Mouse (Mus musculus) forebrain, embryonic 13.5 days (tissue): ENCODE data around the gene Myo1e. TPM values are rescaled to one million over a fixed set of nuclear protein-coding genes. Genes with fewer than 3 reads are reported as not detected.

Experiments used
- ATAC-seq: fragments of 200-750 bp; cut with Nextera tagmentation; 2 replicates; pipeline ENCODE4 v1.8.0; 2017
- H3K27ac ChIP-seq: fragments of 300-500 bp; sonication (generic); 2 replicates; pipeline ENCODE4 v1.5.1; 2015; ENCODE audit warnings: inconsistent platforms, mild to moderate bottlenecking, moderate library complexity
- H3K27me3 ChIP-seq: fragments of 300-500 bp; sonication (generic); 2 replicates; pipeline ENCODE4 v1.6.1; 2015; ENCODE audit warnings: mild to moderate bottlenecking, inconsistent platforms
- H3K36me3 ChIP-seq: fragments of 300-500 bp; sonication (generic); 2 replicates; pipeline ENCODE4 v1.6.1; 2015; ENCODE audit warnings: mild to moderate bottlenecking, inconsistent platforms; ENCODE audit not compliant: poor library complexity, severe bottlenecking
- H3K4me1 ChIP-seq: fragments of 300-500 bp; sonication (generic); 2 replicates; pipeline ENCODE4 v1.6.1; 2015; ENCODE audit warnings: inconsistent platforms
- H3K4me2 ChIP-seq: fragments of 300-500 bp; sonication (generic); 2 replicates; pipeline ENCODE4 v1.6.1; 2015; ENCODE audit warnings: inconsistent platforms, mild to moderate bottlenecking, moderate library complexity
- H3K4me3 ChIP-seq: fragments of 300-500 bp; sonication (generic); 2 replicates; pipeline ENCODE4 v1.5.1; 2015; ENCODE audit warnings: mild to moderate bottlenecking, inconsistent platforms
- H3K9ac ChIP-seq: fragments of 300-500 bp; sonication (generic); 2 replicates; pipeline ENCODE4 v1.6.1; 2015; ENCODE audit warnings: mild to moderate bottlenecking, inconsistent platforms
- H3K9me3 ChIP-seq: fragments of 300-500 bp; sonication (generic); replicated peaks from 2 replicates; pipeline ENCODE4 v1.6.1; 2016; ENCODE audit warnings: inconsistent platforms
- WGBS: fragments of 180-500 bp; shearing (Covaris S2); methylation state at CpG from one replicate; pipeline ENCODE4 v1.1.7; 2015; 5-methylcytosine and 5-hydroxymethylcytosine counted together
- polyA plus RNA-seq: library from polyadenylated mRNA; unstranded; fragments of >200 nt; fragmentation: Nextera tagmentation; extraction: Ambion mirVana; gene quantifications from 2 replicates; pipeline ENCODE4 v1.2.1, GENCODE M21; 2015

The Myo1e gene
- polyA plus RNA-seq, 1 experiment from 2014 or later: 5.1 TPM

GRCm38 (mm10) chr9:70274887-70275555, 67.9 kb downstream of the Myo1e start:
- WGBS: 96% methylated on average over 12 of the region's 12 CpGs
- Histone ChIP-seq H3K9me3 (no peaks in the 10 kb centered on the region), H3K27ac (no peak overlapping the region), H3K27me3 (no peaks in the 10 kb centered on the region), H3K36me3 (no peaks in the 10 kb centered on the region), H3K4me2 (no peak overlapping the region), H3K4me1 (no peaks in the 10 kb centered on the region), H3K4me3 (no peak overlapping the region), H3K9ac (no peak overlapping the region)
- no peak for ATAC-seq

DNA sequence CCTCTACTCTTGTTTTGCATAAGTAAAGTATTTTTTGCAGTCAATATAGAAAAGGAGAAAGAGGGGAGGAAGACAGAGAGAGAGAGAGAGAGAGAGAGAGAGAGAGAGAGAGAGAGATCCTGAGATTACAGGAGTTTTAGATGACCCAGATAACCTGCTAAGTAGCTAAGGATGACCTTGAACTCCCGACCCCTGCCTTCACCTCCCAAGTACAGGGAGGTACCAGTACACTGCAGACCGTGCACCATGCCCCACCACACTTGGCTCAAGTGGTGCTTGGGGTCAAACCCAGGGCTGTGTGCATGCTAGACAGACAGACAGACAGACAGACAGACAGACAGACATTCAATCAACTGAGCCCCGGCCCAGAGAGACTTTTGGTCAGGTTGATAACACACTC, 69.9 kb downstream of the Myo1e start:
- H3K27me3 ChIP-seq: no peaks in the 10 kb centered on the region
- no peak overlapping the region for H3K4me3 ChIP-seq
- H3K36me3 ChIP-seq: no peaks in the 10 kb centered on the region
- no peak for ATAC-seq
- no peaks in the 10 kb centered on the region for H3K4me1 ChIP-seq
- H3K27ac ChIP-seq: no peak overlapping the region
- no peak overlapping the region for H3K4me2 ChIP-seq
- 89% methylated on average over 3 of the region's 3 CpGs for WGBS
- no peak overlapping the region for H3K9ac ChIP-seq
- no peaks in the 10 kb centered on the region for H3K9me3 ChIP-seq

DNA sequence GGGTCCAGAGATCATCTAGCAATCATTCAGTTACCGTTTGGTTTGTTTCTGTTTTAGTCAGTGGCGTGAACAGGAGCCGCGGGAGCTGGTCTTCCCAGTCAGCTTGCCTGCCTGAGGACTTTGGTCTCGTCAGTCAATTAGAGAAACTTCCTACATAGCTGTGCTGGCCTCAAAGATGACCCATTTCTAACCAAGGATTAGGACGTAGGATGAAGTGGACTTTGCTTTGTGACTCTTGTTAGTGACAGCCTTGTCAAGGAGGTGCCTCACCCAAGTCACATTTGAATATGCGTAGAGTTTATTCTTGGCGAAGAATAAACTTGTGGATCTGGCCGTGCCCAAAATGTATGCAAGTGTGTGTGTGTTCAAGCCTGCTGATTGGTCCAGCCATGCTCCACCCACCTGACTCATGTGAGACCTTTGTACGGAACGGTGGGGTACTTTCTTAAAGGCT, 70.4 kb downstream of the Myo1e start:
- no peak overlapping the region for H3K27ac ChIP-seq
- no peaks in the 10 kb centered on the region for H3K4me1 ChIP-seq
- H3K36me3 ChIP-seq: no peaks in the 10 kb centered on the region
- 89% methylated on average over 11 of the region's 11 CpGs for WGBS
- ATAC-seq: no peak
- no peaks in the 10 kb centered on the region for H3K9me3 ChIP-seq
- H3K27me3 ChIP-seq: no peaks in the 10 kb centered on the region
- H3K9ac ChIP-seq: no peak overlapping the region
- H3K4me3 ChIP-seq: no peak overlapping the region
- H3K4me2 ChIP-seq: no peak overlapping the region

DNA sequence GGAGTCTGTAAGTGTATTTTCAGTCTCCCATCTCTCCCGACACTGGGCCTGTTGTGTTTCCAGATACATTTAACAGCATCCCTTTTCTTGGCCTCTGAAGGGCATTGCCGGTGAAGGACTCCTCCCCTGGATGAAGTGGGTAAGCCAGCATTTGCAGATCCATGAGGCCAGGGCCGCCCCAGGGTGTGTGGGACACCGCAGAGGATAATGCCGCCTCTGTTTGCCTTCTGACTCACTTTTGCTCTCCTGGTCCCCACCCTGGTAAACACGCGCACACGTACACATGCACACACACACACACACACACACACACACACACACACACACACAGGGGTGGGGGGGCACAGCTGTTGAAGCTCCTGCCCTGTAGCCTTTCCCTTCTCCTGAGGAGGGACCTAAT, 74.3 kb downstream of the Myo1e start:
- WGBS: 92% methylated on average over 8 of the region's 8 CpGs
- H3K27ac ChIP-seq: no peak overlapping the region

DNA sequence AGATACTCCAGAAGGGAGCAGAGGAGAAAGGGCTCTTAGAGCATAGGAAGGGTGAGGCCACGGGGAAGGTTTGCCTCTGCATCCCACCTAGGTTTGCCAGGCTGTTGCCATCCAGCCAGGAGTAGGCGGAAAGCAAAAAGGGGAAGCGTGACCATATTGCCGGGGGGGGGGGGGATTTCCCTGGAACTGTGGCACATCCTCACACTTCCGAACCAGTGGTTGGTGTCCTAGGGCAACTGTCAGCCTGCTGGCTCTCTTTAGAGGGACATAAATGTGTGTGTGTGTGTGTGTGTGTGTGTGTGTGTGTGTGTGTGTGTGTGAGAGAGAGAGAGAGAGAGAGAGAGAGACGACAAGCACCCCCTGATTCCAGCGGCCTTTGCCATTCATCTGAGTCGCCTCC, 75.0 kb downstream of the Myo1e start:
- ATAC-seq: no peak
- H3K4me2 ChIP-seq: no peak overlapping the region
- H3K27me3 ChIP-seq: no peaks in the 10 kb centered on the region
- 85% methylated on average over 8 of the region's 8 CpGs for WGBS
- no peaks in the 10 kb centered on the region for H3K9me3 ChIP-seq
- H3K4me1 ChIP-seq: no peaks in the 10 kb centered on the region
- H3K27ac ChIP-seq: no peak overlapping the region
- no peak overlapping the region for H3K9ac ChIP-seq
- H3K36me3 ChIP-seq: no peaks in the 10 kb centered on the region
- H3K4me3 ChIP-seq: no peak overlapping the region

More for the DNA sequence above, 74.3 kb downstream of the Myo1e start:
- H3K4me3 ChIP-seq: no peak overlapping the region
- H3K27me3 ChIP-seq: no peaks in the 10 kb centered on the region
- no peaks in the 10 kb centered on the region for H3K4me1 ChIP-seq
- H3K9me3 ChIP-seq: no peaks in the 10 kb centered on the region
- H3K4me2 ChIP-seq: no peak overlapping the region
- H3K9ac ChIP-seq: no peak overlapping the region
- ATAC-seq: no peak
- H3K36me3 ChIP-seq: no peaks in the 10 kb centered on the region

GRCm38 (mm10) chr9:70283151-70283550, 76.0 kb downstream of the Myo1e start:
- no peak for ATAC-seq
- Histone ChIP-seq H3K9me3 (no peaks in the 10 kb centered on the region), H3K36me3 (no peaks in the 10 kb centered on the region), H3K27me3 (no peaks in the 10 kb centered on the region), H3K4me2 (no peak overlapping the region), H3K4me1 (no peaks in the 10 kb centered on the region), H3K9ac (no peak overlapping the region), H3K4me3 (no peak overlapping the region), H3K27ac (no peak overlapping the region)
- WGBS: 86% methylated on average over 4 of the region's 4 CpGs

DNA sequence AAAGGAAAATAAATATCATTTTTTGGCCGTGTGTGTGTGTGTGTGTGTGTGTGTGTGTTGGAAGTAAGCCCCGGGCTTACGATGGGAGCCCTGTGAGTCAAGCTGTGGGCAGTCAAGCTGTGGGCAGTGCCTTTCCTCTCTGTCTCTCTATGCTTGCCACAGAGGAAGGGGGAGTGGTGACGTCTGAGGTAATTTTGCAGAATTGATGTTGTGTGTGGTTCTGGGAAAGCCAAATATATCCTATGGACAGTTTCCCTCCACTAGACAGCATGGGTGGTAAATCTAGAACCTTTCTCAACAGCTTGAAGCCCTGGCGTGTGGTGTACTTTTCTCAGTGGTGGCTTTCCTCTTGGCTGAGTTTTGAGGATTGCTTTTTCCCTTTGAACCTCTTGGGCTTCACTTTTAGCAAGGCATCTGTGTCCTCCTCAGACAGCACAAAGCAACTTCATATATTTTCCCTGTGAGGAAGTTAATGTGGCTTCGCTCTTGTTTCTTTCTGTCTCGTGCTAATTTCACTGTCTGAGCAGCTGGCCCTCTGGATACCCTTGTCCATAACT, 77.5 kb downstream of the Myo1e start:
- no peak overlapping the region for H3K9ac ChIP-seq
- no peak for ATAC-seq
- H3K4me2 ChIP-seq: no peak overlapping the region
- no peaks in the 10 kb centered on the region for H3K27me3 ChIP-seq
- H3K4me3 ChIP-seq: no peak overlapping the region
- 84% methylated on average over 7 of the region's 7 CpGs for WGBS
- no peaks in the 10 kb centered on the region for H3K9me3 ChIP-seq
- no peaks in the 10 kb centered on the region for H3K4me1 ChIP-seq
- H3K36me3 ChIP-seq: no peaks in the 10 kb centered on the region
- H3K27ac ChIP-seq: no peak overlapping the region

- H3K4me2 ChIP-seq: no peak overlapping the region
- 54% methylated on average over 10 of the region's 10 CpGs for WGBS
- H3K9me3 ChIP-seq: no peaks in the 10 kb centered on the region
- no peaks in the 10 kb centered on the region for H3K36me3 ChIP-seq
- no peak overlapping the region for H3K4me3 ChIP-seq
- ATAC-seq: no peak
- no peaks in the 10 kb centered on the region for H3K27me3 ChIP-seq
- H3K27ac ChIP-seq: no peak overlapping the region
- H3K4me1 ChIP-seq: peaks cover 16% of the 10 kb centered on the region
- H3K9ac ChIP-seq: no peak overlapping the region
Observed at GRCm38 (mm10) chr9:70290785-70291184, 83.6 kb downstream of the Myo1e start.

GRCm38 (mm10) chr9:70296916-70297315, 89.8 kb downstream of the Myo1e start:
- Histone ChIP-seq H3K27ac (no peak overlapping the region), H3K9ac (no peak overlapping the region), H3K36me3 (no peaks in the 10 kb centered on the region), H3K27me3 (no peaks in the 10 kb centered on the region), H3K4me3 (no peak overlapping the region), H3K9me3 (no peaks in the 10 kb centered on the region), H3K4me2 (no peak overlapping the region), H3K4me1 (peaks cover 18% of the 10 kb centered on the region)
- no peak for ATAC-seq
- 9% methylated on average over 2 of the region's 2 CpGs for WGBS

GRCm38 (mm10) chr9:70298221-70298620, 91.1 kb downstream of the Myo1e start:
- peaks cover 18% of the 10 kb centered on the region for H3K4me1 ChIP-seq
- no peaks in the 10 kb centered on the region for H3K36me3 ChIP-seq
- no peak overlapping the region for H3K9ac ChIP-seq
- peak overlapping the region; percentile 27; the same call in 1 of the 2 replicates for H3K27ac ChIP-seq
- peak; percentile 36; the same call in 1 of the 2 replicates for ATAC-seq
- H3K4me3 ChIP-seq: no peak overlapping the region
- WGBS: 5% methylated on average over 7 of the region's 7 CpGs
- H3K4me2 ChIP-seq: no peak overlapping the region
- H3K9me3 ChIP-seq: no peaks in the 10 kb centered on the region
- H3K27me3 ChIP-seq: no peaks in the 10 kb centered on the region

DNA sequence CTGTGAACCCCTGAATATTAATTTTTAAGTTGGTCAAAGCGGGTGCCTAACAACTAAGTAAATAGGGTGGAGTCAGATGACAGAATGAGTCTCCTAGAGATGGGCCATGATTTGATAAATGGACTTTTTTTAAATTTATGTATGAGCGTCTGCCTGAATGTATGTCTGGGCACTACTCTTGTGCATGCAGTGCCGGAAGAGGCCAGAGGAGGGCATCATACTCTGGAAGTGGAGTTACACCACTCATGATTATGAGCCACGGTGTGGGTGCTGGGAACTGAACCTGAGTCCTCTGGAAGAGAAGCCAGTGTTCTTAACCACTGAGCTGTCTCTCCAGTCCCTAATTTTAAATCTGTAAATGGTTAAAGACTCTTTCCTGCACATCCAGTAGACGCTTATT, 93.6 kb downstream of the Myo1e start:
- Histone ChIP-seq H3K9ac (no peak overlapping the region), H3K36me3 (no peaks in the 10 kb centered on the region), H3K27ac (no peak overlapping the region), H3K4me3 (no peak overlapping the region), H3K4me2 (no peak overlapping the region), H3K27me3 (no peaks in the 10 kb centered on the region), H3K9me3 (no peaks in the 10 kb centered on the region), H3K4me1 (peaks cover 18% of the 10 kb centered on the region)
- 97% methylated on average over 5 of the region's 5 CpGs for WGBS
- no peak for ATAC-seq

- Histone ChIP-seq H3K27me3 (no peaks in the 10 kb centered on the region), H3K9ac (no peak overlapping the region), H3K4me3 (no peak overlapping the region), H3K9me3 (no peaks in the 10 kb centered on the region), H3K36me3 (no peaks in the 10 kb centered on the region), H3K27ac (no peak overlapping the region), H3K4me1 (peaks cover 17% of the 10 kb centered on the region), H3K4me2 (no peak overlapping the region)
- WGBS: 97% methylated on average over 6 of the region's 6 CpGs
- no peak for ATAC-seq
Observed at GRCm38 (mm10) chr9:70301598-70301997, 94.4 kb downstream of the Myo1e start.

GRCm38 (mm10) chr9:70304901-70305300, 97.8 kb downstream of the Myo1e start:
- Histone ChIP-seq H3K27ac (no peak overlapping the region), H3K9ac (no peak overlapping the region), H3K27me3 (no peaks in the 10 kb centered on the region), H3K4me3 (no peak overlapping the region), H3K4me1 (no peaks in the 10 kb centered on the region), H3K9me3 (no peaks in the 10 kb centered on the region), H3K36me3 (no peaks in the 10 kb centered on the region), H3K4me2 (no peak overlapping the region)
- no peak for ATAC-seq
- WGBS: 92% methylated on average over 8 of the region's 8 CpGs
